Mouse (Mus musculus): Measurements from ENCODE around the gene Amer1. TPM values are rescaled to one million over a fixed set of nuclear protein-coding genes. Genes with fewer than 3 reads are reported as not detected.

The Amer1 gene
- polyA plus RNA-seq (2015; fragmentation: Nextera tagmentation; extraction: Ambion mirVana) = 11.7 and 13.1 TPM in 2 replicates

DNA sequence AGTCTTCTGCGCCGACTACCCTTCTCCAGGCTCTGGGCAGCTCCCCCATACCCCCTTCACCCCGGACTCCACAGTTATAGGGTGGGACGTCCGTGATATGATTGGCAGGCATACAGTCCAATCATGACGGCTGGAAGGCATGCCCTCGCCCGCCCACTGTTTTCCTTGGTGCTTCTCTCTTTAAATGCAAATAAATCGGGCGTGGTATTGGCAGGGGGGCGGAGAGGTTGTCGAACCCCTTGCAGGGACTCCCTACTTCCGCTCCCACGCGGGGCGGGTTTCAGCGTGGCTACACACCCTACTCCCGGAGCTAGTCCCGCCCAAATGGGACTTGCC, at the start of gene Amer1:
Gene Amer1 (minus strand): TSS at position 97 of the 336 bp plus-strand sequence.
- peak within 1 kb of the TSS; percentile 76 for H3K9ac ChIP-seq
- H3K27me3 ChIP-seq = no peaks in the 10 kb centered on the region
- peak; percentile 98 for ATAC-seq (ENCODE audit: low FRiP score)
- peak within 1 kb of the TSS; percentile 55 for H3K4me3 ChIP-seq
- no peaks in the 10 kb centered on the region for H3K36me3 ChIP-seq
- peaks cover 20% of the 10 kb centered on the region for H3K4me1 ChIP-seq (replicated peaks)
- H3K4me2 ChIP-seq = peak within 1 kb of the TSS; percentile 66
- peak within 1 kb of the TSS; percentile 87 for H3K27ac ChIP-seq
- no peaks in the 10 kb centered on the region for H3K9me3 ChIP-seq
- WGBS = 20% methylated on average over 19 of the region's 19 CpGs

DNA sequence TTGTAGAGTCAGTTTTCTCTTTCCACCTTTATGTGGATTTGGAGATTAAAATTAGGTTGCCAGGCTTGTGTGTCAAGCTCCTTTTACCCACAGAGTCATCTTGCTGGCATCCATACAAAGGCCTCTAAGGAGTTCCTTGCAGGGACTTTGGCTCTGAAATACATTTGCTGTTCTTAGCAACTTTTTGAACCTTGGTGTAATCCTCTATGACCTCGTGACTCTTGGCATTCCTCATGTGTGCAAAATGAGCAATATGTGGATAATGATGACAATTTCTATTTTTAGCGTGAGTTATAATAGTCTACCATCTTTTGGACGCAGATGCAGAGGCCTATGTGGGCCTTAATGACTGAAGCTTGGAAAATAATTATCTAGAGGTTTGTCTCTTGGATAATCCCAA, 12.5 kb upstream of the Amer1 start:
- no peak overlapping the region for H3K4me3 ChIP-seq
- no peaks in the 10 kb centered on the region for H3K9me3 ChIP-seq
- H3K4me1 ChIP-seq (replicated peaks) = no peaks in the 10 kb centered on the region
- H3K27me3 ChIP-seq = no peaks in the 10 kb centered on the region
- 73% methylated on average over 3 of the region's 3 CpGs for WGBS
- no peak overlapping the region for H3K9ac ChIP-seq
- H3K4me2 ChIP-seq = no peak overlapping the region
- H3K36me3 ChIP-seq = no peaks in the 10 kb centered on the region
- ATAC-seq (ENCODE audit: low FRiP score) = no peak
- no peak overlapping the region for H3K27ac ChIP-seq

DNA sequence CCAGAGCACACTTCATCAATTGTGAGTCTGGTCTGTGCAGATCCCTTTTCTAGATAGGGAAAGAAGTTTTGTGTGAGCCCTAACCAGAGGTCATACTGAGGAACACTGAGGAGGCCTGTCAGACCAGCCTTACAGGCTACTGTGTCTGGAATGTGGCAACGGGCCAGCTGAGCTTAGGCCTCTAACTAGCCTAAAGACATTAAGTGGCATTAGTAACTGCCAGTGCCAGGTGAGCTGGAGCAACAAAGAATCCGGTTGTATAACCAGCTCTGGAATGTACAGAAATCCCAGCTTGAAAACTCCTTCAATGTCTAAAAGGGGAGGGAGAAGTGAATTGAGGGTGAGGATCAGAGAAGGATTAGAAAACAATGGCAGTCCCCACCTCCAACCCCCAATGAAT, 1.2 kb upstream of the Amer1 start:
- H3K9me3 ChIP-seq = no peaks in the 10 kb centered on the region

DNA sequence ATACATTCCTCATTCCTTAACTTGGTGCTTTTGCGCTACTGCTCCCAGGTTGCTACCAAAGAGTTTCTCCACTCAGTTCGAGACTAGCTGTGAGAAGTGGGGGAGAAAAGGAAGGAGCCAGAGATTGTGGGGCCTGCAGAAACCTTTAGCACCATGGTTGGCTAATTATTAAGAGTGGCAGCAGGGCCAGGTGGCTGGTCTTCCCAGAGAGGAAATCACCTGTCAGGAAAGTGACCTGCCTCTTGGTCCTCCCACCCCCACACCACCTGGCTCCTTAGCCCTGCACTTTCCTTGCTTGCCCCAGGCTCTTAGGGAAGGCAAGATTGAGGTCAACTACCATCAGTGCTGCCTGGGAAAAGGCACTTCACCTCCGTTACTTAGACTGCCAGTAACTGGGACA, 469 bp upstream of the Amer1 start:
- Histone ChIP-seq H3K9ac (peak overlapping the region; percentile 29; the same call in 1 of the 2 replicates), H3K4me3 (peak overlapping the region; percentile 55), H3K27me3 (no peaks in the 10 kb centered on the region), H3K27ac (no peak overlapping the region), H3K4me1 (replicated peaks) (peaks cover 20% of the 10 kb centered on the region), H3K9me3 (no peaks in the 10 kb centered on the region), H3K36me3 (no peaks in the 10 kb centered on the region), H3K4me2 (peak overlapping the region; percentile 66)
- 36% methylated on average over 3 of the region's 3 CpGs for WGBS
- no peak for ATAC-seq (ENCODE audit: low FRiP score)

More for the DNA sequence above, 1.2 kb upstream of the Amer1 start:
- no peak for ATAC-seq (ENCODE audit: low FRiP score)
- Histone ChIP-seq H3K27me3 (no peaks in the 10 kb centered on the region), H3K27ac (no peak overlapping the region), H3K4me2 (no peak overlapping the region), H3K4me3 (no peak overlapping the region), H3K4me1 (replicated peaks) (peaks cover 19% of the 10 kb centered on the region), H3K9ac (no peak overlapping the region), H3K36me3 (no peaks in the 10 kb centered on the region)
- 81% methylated on average over 2 of the region's 2 CpGs for WGBS

DNA sequence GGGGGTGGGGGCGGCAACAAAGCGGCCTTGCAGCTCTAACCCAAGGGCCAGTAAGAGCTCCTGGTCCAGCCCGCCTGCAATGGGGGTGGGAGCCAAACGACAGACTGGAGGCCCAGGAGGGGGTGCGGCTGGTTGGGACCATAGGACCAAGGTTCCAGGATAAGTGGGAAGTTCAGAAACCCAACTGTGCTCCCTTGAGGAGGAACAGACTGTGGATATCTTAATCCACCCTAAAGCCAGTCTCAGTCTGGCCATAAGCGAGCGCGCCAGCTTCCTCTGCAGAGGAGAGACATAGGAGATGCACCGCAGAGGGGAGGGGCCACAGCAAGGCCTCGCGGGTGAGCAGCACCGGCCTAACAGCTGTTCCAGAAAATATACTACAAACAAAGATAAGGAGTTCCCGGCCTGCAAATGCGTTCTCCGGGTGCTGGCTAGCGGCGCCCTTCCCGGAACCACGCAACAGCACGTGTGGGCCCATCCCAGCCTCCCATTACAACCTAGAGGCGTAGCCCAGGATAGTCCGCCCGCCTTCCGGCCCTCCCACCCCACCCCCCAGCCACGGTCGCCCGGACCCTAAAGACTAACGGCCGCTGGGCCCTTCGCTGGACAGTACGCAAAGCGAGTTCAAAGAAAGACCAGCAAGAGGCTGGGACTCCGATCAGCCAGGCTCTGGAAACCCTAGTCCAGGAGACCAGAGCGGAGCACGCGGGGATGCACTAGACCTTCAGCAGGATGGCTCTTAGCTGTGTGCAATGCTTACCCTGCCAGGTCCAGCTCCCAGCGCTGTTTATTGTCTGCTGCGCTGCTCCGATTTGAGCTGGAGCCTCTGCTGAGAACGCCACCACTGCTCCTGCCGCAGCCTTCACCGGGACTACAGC, 535 bp downstream of the Amer1 start:
- 22% methylated on average over 35 of the region's 42 CpGs for WGBS
- ATAC-seq (ENCODE audit: low FRiP score) = peak; percentile 90

GRCm38 (mm10) chrX:95443390-95443789, 1.3 kb downstream of the Amer1 start:
- Histone ChIP-seq H3K27ac (peak overlapping the region; percentile 87), H3K4me2 (peak overlapping the region; percentile 66), H3K9ac (peak overlapping the region; percentile 76), H3K36me3 (no peaks in the 10 kb centered on the region), H3K9me3 (no peaks in the 10 kb centered on the region), H3K4me3 (peak overlapping the region; percentile 55), H3K27me3 (no peaks in the 10 kb centered on the region), H3K4me1 (replicated peaks) (peaks cover 20% of the 10 kb centered on the region)
- 21% methylated on average over 12 of the region's 12 CpGs for WGBS
- ATAC-seq (ENCODE audit: low FRiP score) = 0 out of 2 replicates have a peak, but pooled peaks have one; percentile 2

More for the DNA sequence above, 535 bp downstream of the Amer1 start:
- Histone ChIP-seq H3K9me3 (no peaks in the 10 kb centered on the region), H3K27ac (peak overlapping the region; percentile 87), H3K36me3 (no peaks in the 10 kb centered on the region), H3K27me3 (no peaks in the 10 kb centered on the region), H3K9ac (peak overlapping the region; percentile 76), H3K4me1 (replicated peaks) (peaks cover 20% of the 10 kb centered on the region), H3K4me3 (peak overlapping the region; percentile 55), H3K4me2 (peak overlapping the region; percentile 66)

- Histone ChIP-seq H3K9ac (no peak overlapping the region), H3K4me2 (peak overlapping the region; percentile 66), H3K27me3 (no peaks in the 10 kb centered on the region), H3K27ac (no peak overlapping the region), H3K4me3 (no peak overlapping the region), H3K36me3 (peaks cover 1% of the 10 kb centered on the region; the same call in 1 of the 2 replicates), H3K9me3 (no peaks in the 10 kb centered on the region), H3K4me1 (replicated peaks) (peaks cover 20% of the 10 kb centered on the region)
- no peak for ATAC-seq (ENCODE audit: low FRiP score)
- WGBS = 65% methylated on average over 1 of the region's 1 CpGs
These were observed 2.4 kb downstream of the Amer1 start for GRCm38 (mm10) chrX:95442261-95442660.

DNA sequence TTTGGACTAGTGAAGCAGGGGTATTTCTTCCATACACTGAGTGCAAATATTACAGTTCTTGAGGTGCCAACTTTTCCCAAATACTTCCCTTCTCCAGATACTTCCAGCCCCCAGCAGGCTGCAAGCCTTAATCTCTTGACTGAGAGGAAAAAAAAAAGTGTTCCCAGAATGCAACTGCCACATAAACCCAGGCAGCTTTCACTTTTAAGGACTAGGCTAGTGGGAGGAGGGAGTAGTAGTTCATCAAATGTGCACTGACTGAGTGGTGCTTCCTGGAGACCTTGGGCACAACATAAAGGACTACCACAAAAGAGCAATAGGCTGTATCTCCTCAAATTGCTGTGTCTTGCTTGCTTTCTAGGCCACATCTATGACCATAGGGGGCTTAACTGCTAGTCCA, 3.4 kb downstream of the Amer1 start:
- no peak for ATAC-seq (ENCODE audit: low FRiP score)
- H3K9ac ChIP-seq = no peak overlapping the region

DNA sequence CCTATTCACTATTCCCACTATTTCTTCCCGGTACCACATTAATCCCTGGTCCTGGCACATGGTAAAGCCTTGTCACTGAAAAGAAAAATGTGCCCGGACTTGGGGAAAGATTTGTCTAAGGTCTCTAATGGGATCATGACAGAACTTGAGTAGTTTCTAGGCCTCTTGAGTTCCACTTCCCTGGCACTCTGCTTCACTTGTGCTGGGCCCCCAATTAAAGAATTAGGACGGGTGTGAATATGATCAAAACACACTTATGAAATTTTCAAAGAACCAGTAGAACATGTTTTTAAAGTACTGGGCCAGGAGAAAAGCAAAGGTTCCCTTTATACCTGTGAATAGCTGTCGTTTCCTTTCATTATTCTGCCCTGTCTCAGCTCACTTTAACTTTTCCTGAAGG, 6.2 kb downstream of the Amer1 start:
- H3K4me2 ChIP-seq = no peak overlapping the region
- no peak overlapping the region for H3K4me3 ChIP-seq
- 87% methylated on average over 4 of the region's 4 CpGs for WGBS
- peaks cover 20% of the 10 kb centered on the region for H3K4me1 ChIP-seq (replicated peaks)
- H3K9me3 ChIP-seq = no peaks in the 10 kb centered on the region
- H3K27me3 ChIP-seq = no peaks in the 10 kb centered on the region
- peaks cover 4% of the 10 kb centered on the region; the same call in 1 of the 2 replicates for H3K36me3 ChIP-seq
- no peak overlapping the region for H3K27ac ChIP-seq
- no peak for ATAC-seq (ENCODE audit: low FRiP score)
- H3K9ac ChIP-seq = no peak overlapping the region

More for the DNA sequence above, 3.4 kb downstream of the Amer1 start:
- Histone ChIP-seq H3K4me3 (no peak overlapping the region), H3K4me1 (replicated peaks) (peaks cover 20% of the 10 kb centered on the region), H3K4me2 (no peak overlapping the region), H3K36me3 (peaks cover 4% of the 10 kb centered on the region; the same call in 1 of the 2 replicates), H3K27ac (no peak overlapping the region), H3K27me3 (no peaks in the 10 kb centered on the region), H3K9me3 (no peaks in the 10 kb centered on the region)

DNA sequence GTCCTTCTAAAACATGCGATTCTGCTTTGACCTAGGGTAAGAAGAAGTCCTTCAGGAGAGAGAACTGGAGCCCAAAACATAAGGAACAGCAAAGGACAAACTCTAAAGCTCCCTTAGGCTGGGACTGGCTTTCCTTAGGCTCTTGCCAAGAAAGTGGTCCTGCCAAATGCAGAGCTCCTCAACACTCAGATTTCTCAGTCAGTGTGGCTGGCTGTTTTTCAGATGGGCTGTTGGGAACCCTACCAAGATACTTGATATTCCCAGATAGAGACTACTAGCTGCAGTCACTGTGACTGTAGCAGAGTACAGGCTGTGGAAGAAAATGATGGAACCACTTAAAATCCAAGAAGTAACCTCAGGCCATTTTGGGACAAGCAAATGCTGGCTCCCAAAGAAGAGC, 7.4 kb downstream of the Amer1 start:
- H3K27me3 ChIP-seq = no peaks in the 10 kb centered on the region
- peaks cover 8% of the 10 kb centered on the region for H3K36me3 ChIP-seq
- no peak overlapping the region for H3K4me3 ChIP-seq
- H3K4me1 ChIP-seq (replicated peaks) = peaks cover 13% of the 10 kb centered on the region
- no peak for ATAC-seq (ENCODE audit: low FRiP score)
- no peak overlapping the region for H3K4me2 ChIP-seq
- WGBS = 100% methylated on average over 1 of the region's 1 CpGs
- no peak overlapping the region for H3K9ac ChIP-seq
- H3K27ac ChIP-seq = no peak overlapping the region
- no peaks in the 10 kb centered on the region for H3K9me3 ChIP-seq

GRCm38 (mm10) chrX:95373101-95373500, 71.6 kb downstream of the Amer1 start:
- no peak for ATAC-seq (ENCODE audit: low FRiP score)
- Histone ChIP-seq H3K36me3 (no peaks in the 10 kb centered on the region), H3K9ac (no peak overlapping the region), H3K4me2 (no peak overlapping the region), H3K4me1 (replicated peaks) (no peaks in the 10 kb centered on the region), H3K9me3 (no peaks in the 10 kb centered on the region), H3K27me3 (no peaks in the 10 kb centered on the region), H3K27ac (no peak overlapping the region), H3K4me3 (no peak overlapping the region)

Data from hindbrain, embryonic 13.5 days (tissue).